23 mouse cellular contexts compared by ENCODE assay signal in the genomic region with DNA sequence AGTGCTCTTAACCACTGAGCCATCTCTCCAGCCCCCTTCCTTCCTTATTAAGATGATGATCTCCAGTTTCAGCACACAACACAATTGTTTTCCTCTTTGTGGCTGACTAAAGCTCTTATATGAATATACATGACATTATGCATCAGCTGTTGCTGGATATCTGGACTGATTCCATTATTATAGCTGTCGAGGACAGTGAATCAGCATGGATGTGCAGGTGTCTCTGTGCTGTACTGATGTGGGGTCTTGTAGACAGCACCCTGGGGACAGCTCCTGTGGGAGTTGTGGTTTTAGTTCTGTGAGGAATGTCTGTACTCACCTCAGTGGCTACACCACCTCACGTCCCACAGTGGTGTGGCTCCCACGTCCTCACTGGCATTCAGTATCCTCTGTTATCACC. TPM values are rescaled to one million over a fixed set of nuclear protein-coding genes. Genes with fewer than 3 reads are reported as not detected.
DNase-seq lines count a peak whose midpoint lies in the region; ATAC-seq and TF ChIP-seq lines count a peak whose summit lies in the region.
"Had no signal": no experiment of that assay in that cellular context is flagged by ENCODE, and none has a peak within 500 bp of the region (broad histone marks: within the 10 kb centered on the region; RNA-seq: fewer than 3 reads in every experiment).

No protein-coding gene starts in this region.

- H3K4me3 ChIP-seq in C2C12 (ENCODE audit: insufficient read depth, poor library complexity, severe bottlenecking), result no peak overlapping the region
- H3K4me3 ChIP-seq in myocyte, result no peak overlapping the region

- DNase-seq in lung, adult 18-20 months, result no peak
- DNase-seq: adrenal gland, adult 2 months; adrenal gland, adult 8-10 months; adrenal gland, postnatal 10 days; adrenal gland, postnatal 14 days; adrenal gland, postnatal 25 days; adrenal gland, postnatal 36 days; B cell, adult 2 months; cerebellum, adult 11 months; cerebellum, adult 11-12 months; cerebellum, adult 18-20 months; cerebellum, adult 2 months had no signal

- no peak overlapping the region for H3K4me2 ChIP-seq in myocyte (ENCODE audit: low read depth)

- no peak for TF ChIP-seq POLR2A in myocyte (IDR thresholded peaks at IDR 0.05; ENCODE audit: insufficient read length, low read depth)

- H3K79me2 ChIP-seq in C2C12 (ENCODE audit: control insufficient read depth, insufficient read depth), result no peaks in the 10 kb centered on the region
- no peaks in the 10 kb centered on the region for H3K79me2 ChIP-seq in myocyte (ENCODE audit: control insufficient read depth, insufficient read depth)

- H3K36me3 ChIP-seq in C2C12 (ENCODE audit: control insufficient read depth, insufficient read depth) (no peaks in the 10 kb centered on the region), myocyte (ENCODE audit: control insufficient read depth, insufficient read depth) (no peaks in the 10 kb centered on the region)
- H3K36me3 ChIP-seq: G1E had no signal

- H3K79me3 ChIP-seq in C2C12 (ENCODE audit: low read depth), result no peaks in the 10 kb centered on the region

- TF ChIP-seq CTCF in C2C12 (IDR thresholded peaks at IDR 0.05; ENCODE audit: control insufficient read depth, insufficient read depth, insufficient read length), result no peak

- no peak overlapping the region for H3ac ChIP-seq in C2C12 (ENCODE audit: control insufficient read depth, insufficient read length, low read depth)
- no peak overlapping the region for H3ac ChIP-seq in myocyte (ENCODE audit: control insufficient read depth, insufficient read length)

- no peak for ATAC-seq in megakaryocyte, adult 5-6 weeks (ENCODE audit: poor library complexity, severe bottlenecking)
- ATAC-seq: activated CD4-positive, CD25-positive, alpha-beta regulatory T cell, adult 4 months; CD4-positive, CD25-positive, alpha-beta regulatory T cell, adult 4 months; Patski had no signal

- H3K27me3 ChIP-seq in C2C12 (ENCODE audit: control insufficient read depth, insufficient read depth, insufficient read length) (peaks cover 48% of the 10 kb centered on the region), myocyte (ENCODE audit: control insufficient read depth, insufficient read depth, insufficient read length) (peaks cover 51% of the 10 kb centered on the region)

TF ChIP-seq in C2C12, 6 proteins besides CTCF, POLR2A, EP300 and RAD21:
- TF ChIP-seq MYOD1 (IDR thresholded peaks at IDR 0.05; ENCODE audit: control insufficient read depth, insufficient read length, low read depth) (peak; percentile 76), MAX (IDR thresholded peaks at IDR 0.05) (no peak), USF1 (IDR thresholded peaks at IDR 0.05; ENCODE audit: low read depth) (no peak), MYOG (IDR thresholded peaks at IDR 0.05; ENCODE audit: control insufficient read depth, extremely low read depth, insufficient read length) (no peak), CEBPB (IDR thresholded peaks at IDR 0.05; ENCODE audit: low read depth) (no peak), FOSL1 (IDR thresholded peaks at IDR 0.05; ENCODE audit: insufficient read depth, low read length, poor library complexity, severe bottlenecking) (no peak)

TF ChIP-seq in myocyte, 11 proteins besides CTCF, POLR2A, EP300 and RAD21:
- TF ChIP-seq REST (IDR thresholded peaks at IDR 0.05; ENCODE audit: insufficient read depth, insufficient read length) (no peak), CEBPB (IDR thresholded peaks at IDR 0.05; ENCODE audit: insufficient read depth, poor library complexity, severe bottlenecking) (no peak), POLR2AphosphoS2 (IDR thresholded peaks at IDR 0.05; ENCODE audit: insufficient read length, low read depth) (no peak), TCF12 (IDR thresholded peaks at IDR 0.05; ENCODE audit: insufficient read depth, poor library complexity, severe bottlenecking) (no peak), MAX (IDR thresholded peaks at IDR 0.05; ENCODE audit: low read depth) (no peak), MYOG (IDR thresholded peaks at IDR 0.05; ENCODE audit: control insufficient read depth in 1 of 3, insufficient read depth in 1 of 3, insufficient read length in 2 of 3, low read depth in 2 of 3) (peak in 1 of 3 experiments; percentile 17), E2F4 (IDR thresholded peaks at IDR 0.05; ENCODE audit: insufficient read depth) (no peak), USF1 (IDR thresholded peaks at IDR 0.05; ENCODE audit: low read depth) (no peak), TCF3 (IDR thresholded peaks at IDR 0.05; ENCODE audit: insufficient read length, low read depth) (no peak), MYOD1 (IDR thresholded peaks at IDR 0.05; ENCODE audit: control insufficient read depth in 1 of 3, insufficient read length in 2 of 3, low read depth in 2 of 3) (peak in 2 of 3 experiments; percentile 52 to 56), SRF (IDR thresholded peaks at IDR 0.05; ENCODE audit: control insufficient read depth, insufficient read length, low read depth) (no peak)

RNA-seq across cellular contexts. Expression of a gene that starts 18.5 kb away (rescaled TPM):
- polyA plus RNA-seq in C2C12 (2012; fragmentation: generic; extraction: Trizol) (not detected), myocyte (2012; fragmentation: generic; extraction: Trizol) (not detected)
- not detected in 2 replicates for total RNA-seq in megakaryocyte, adult 5-6 weeks (2015)
- not detected in 2 replicates for total RNA-seq in megakaryocyte, adult 5-6 weeks (2017)
- total RNA-seq: adrenal gland, adult 18-20 months; adrenal gland, adult 2 months; adrenal gland, adult 8-10 months; adrenal gland, postnatal 10 days; adrenal gland, postnatal 14 days; adrenal gland, postnatal 25 days; adrenal gland, postnatal 36 days; CH12.LX; G1E; MEL had no signal
- polyA plus RNA-seq: activated CD4-positive, CD25-positive, alpha-beta regulatory T cell, adult 4 months; adrenal gland, adult 2 months; brain, embryonic 14.5 days; CD4-positive, CD25-positive, alpha-beta regulatory T cell, adult 4 months; G1E; Patski had no signal

RNA-seq across cellular contexts. Expression of a gene that starts 22.4 kb away (rescaled TPM):
- polyA plus RNA-seq in C2C12 (2012; fragmentation: generic; extraction: Trizol) (0.02 TPM), myocyte (2012; fragmentation: generic; extraction: Trizol) (not detected)
- not detected in 2 replicates for total RNA-seq in megakaryocyte, adult 5-6 weeks (2015)
- total RNA-seq in megakaryocyte, adult 5-6 weeks (2017), result not detected in 2 replicates
- total RNA-seq: adrenal gland, adult 18-20 months; adrenal gland, adult 2 months; adrenal gland, postnatal 14 days; adrenal gland, postnatal 25 days; adrenal gland, postnatal 36 days; CH12.LX; MEL had no signal
- polyA plus RNA-seq: activated CD4-positive, CD25-positive, alpha-beta regulatory T cell, adult 4 months; adrenal gland, adult 2 months; CD4-positive, CD25-positive, alpha-beta regulatory T cell, adult 4 months; G1E had no signal

RNA-seq across cellular contexts. Expression of a gene that starts 47.0 kb away (rescaled TPM):
- not detected for polyA plus RNA-seq in C2C12 (2012; fragmentation: generic; extraction: Trizol)
- not detected for polyA plus RNA-seq in myocyte (2012; fragmentation: generic; extraction: Trizol)
- not detected in 2 replicates for total RNA-seq in megakaryocyte, adult 5-6 weeks (2015)
- total RNA-seq in megakaryocyte, adult 5-6 weeks (2017), result not detected in 2 replicates
- total RNA-seq: adrenal gland, adult 8-10 months; adrenal gland, postnatal 10 days; adrenal gland, postnatal 14 days; adrenal gland, postnatal 25 days; CH12.LX; MEL had no signal
- polyA plus RNA-seq: activated CD4-positive, CD25-positive, alpha-beta regulatory T cell, adult 4 months; adrenal gland, adult 2 months; CD4-positive, CD25-positive, alpha-beta regulatory T cell, adult 4 months; G1E had no signal

RNA-seq across cellular contexts. Expression of a gene that starts 58.3 kb away (rescaled TPM):
- polyA plus RNA-seq in C2C12 (2012; fragmentation: generic; extraction: Trizol) (not detected), myocyte (2012; fragmentation: generic; extraction: Trizol) (not detected)
- total RNA-seq in megakaryocyte, adult 5-6 weeks (2015), result not detected in 2 replicates
- total RNA-seq in megakaryocyte, adult 5-6 weeks (2017), result not detected in 2 replicates
- total RNA-seq: CH12.LX, MEL had no signal
- polyA plus RNA-seq: activated CD4-positive, CD25-positive, alpha-beta regulatory T cell, adult 4 months; CD4-positive, CD25-positive, alpha-beta regulatory T cell, adult 4 months had no signal
